Mouse (Mus musculus): Measurements from ENCODE around the gene C530008M17Rik.

- TF ChIP-seq CTCF (IDR thresholded peaks at IDR 0.05; ENCODE audit: borderline replicate concordance, extremely low read depth, insufficient read depth, insufficient read length) (no peak), POLR2A (IDR thresholded peaks at IDR 0.05; ENCODE audit: borderline replicate concordance, extremely low read depth, insufficient read depth, insufficient read length, poor library complexity, severe bottlenecking) (no peak)
Measured at GRCm38 (mm10) chr5:76747851-76748250, 91.5 kb downstream of the C530008M17Rik start.
